ENCODE assay signal across 14 mouse cellular contexts in the genomic region with DNA sequence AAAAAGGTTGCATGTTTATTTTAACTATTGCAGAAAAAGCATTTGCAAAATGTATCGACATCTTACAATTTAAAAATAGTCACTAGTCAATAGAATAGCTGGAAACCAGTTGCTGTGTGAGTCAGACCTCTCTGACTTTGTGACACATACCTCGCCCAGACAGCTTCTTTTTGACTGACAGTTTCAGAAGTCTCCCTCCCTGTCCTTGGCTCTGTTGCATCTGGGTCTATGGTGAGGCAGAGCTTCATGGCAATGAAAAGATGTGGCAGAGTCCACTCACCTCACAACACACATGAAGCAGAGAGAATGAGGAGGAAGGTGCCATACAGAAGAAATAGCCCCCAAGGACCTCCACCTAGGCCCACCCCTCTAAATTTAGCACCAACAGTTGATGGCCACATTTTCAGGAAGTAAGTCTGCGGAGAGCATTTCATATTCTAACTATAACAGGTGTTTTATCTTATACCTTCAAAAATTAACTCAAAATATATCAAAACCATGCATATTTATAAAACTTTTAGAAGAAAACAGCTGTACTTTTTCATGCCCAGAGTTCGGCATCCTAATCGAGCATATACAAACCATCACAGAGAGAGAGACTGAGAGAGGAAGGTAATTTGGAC.
"Had no signal": no experiment of that assay in that cellular context is flagged by ENCODE, and none has a peak within 500 bp of the region (broad histone marks: within the 10 kb centered on the region; RNA-seq: fewer than 3 reads in every experiment).

No protein-coding gene starts in this region.

- H3K4me3 ChIP-seq: kidney, embryonic 15.5 days; limb, embryonic 13.5 days; liver, embryonic 12.5 days; midbrain, embryonic 10.5 days; neural tube, embryonic 15.5 days had no signal

- H3K4me1 ChIP-seq: kidney, embryonic 15.5 days; limb, embryonic 13.5 days; liver, embryonic 12.5 days; midbrain, embryonic 10.5 days; neural tube, embryonic 15.5 days had no signal

- H3K27ac ChIP-seq: kidney, embryonic 15.5 days; limb, embryonic 13.5 days; liver, embryonic 12.5 days; midbrain, embryonic 10.5 days; neural tube, embryonic 15.5 days had no signal

- ATAC-seq: liver, embryonic 12.5 days; midbrain, embryonic 16.5 days had no signal

- H3K36me3 ChIP-seq: kidney, embryonic 15.5 days; limb, embryonic 13.5 days; liver, embryonic 12.5 days; midbrain, embryonic 10.5 days; neural tube, embryonic 15.5 days had no signal

- H3K9ac ChIP-seq: kidney, embryonic 15.5 days; limb, embryonic 13.5 days; liver, embryonic 12.5 days; lung, embryonic 14.5 days; neural tube, embryonic 15.5 days had no signal

- H3K9me3 ChIP-seq: kidney, embryonic 15.5 days; liver, embryonic 12.5 days; neural tube, embryonic 15.5 days had no signal

- H3K27me3 ChIP-seq: kidney, embryonic 15.5 days; limb, embryonic 13.5 days; liver, embryonic 12.5 days; neural tube, embryonic 15.5 days had no signal

- DNase-seq: kidney, postnatal 14 days; left cerebral cortex, postnatal 4 days; lung, embryonic 14.5 days; lung, postnatal 10 days; lung, postnatal 4 days; right cerebral cortex, adult 18-20 months; spleen, adult 18-20 months; thymus, postnatal 4 days had no signal

- H3K4me2 ChIP-seq: kidney, embryonic 15.5 days; limb, embryonic 13.5 days; liver, embryonic 12.5 days; lung, embryonic 14.5 days; neural tube, embryonic 15.5 days had no signal
